Mouse (Mus musculus): ENCODE results near the gene Myt1. TPM values are rescaled to one million over a fixed set of nuclear protein-coding genes. Genes with fewer than 3 reads are reported as not detected.

The Myt1 gene
- not detected for polyA plus RNA-seq (2017; shearing (Covaris generic))

DNA sequence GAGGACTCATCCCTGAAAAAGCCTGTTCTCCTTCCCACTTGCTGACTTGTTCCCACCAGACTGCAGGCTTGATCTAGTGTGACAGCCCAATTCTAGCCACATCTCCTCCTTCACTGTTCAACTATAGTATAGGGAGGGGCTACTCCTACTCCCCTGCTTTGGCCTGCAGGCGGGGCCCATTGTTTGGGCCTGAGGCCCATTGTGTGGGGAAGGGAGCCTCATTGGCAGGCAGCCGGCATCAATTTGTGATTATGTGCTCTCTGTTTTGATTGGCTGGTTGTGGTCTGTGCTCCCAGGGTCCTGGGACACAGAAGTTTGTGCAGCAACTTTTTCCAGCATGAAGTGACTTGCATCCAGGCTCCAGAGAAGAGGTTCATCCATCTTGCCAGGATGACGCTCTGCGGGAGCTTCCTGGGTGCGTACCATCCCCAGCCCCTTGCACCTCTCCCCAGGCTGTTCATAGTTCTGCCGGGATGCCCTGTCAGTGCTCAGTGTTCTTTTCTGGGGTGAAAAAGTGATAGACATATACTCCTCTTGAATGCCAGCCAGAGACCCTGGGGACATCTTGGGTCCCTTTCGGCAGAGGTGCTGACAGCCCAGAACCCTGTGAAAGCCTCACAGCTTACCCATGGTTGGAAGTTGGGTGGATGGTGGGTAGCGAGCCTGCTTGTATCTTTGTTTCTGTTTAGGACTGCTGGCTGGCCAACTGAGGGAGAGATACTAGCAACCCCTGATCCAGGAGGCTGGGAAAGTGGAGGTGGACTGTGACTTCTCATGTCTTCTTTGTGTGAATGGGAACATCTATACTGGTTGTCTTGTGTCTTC, at the start of gene Myt1:
Gene Myt1 (plus strand): TSS at position 327 of the 825 bp plus-strand sequence.
- no peak for ATAC-seq

DNA sequence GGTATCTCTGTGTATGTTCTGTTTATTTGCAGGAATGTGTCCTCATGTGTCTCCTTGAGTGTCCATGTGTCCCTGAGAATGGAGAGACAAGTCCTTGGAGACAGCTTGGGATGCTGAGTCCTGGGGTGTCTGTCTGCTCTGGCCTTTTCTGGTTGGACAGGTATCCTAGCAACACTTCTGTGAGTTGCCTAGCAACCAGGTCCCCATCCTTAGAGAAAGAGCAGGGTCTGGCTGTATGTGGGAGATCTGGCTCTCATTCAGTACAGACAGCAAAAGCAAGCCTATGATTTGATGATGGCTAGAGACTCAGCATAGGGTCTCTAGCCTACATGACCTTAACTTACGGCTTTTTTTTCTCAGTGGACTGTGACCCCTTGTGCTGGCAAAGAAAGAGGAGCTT, 49.4 kb upstream of the Myt1 start:
- ATAC-seq = no peak

DNA sequence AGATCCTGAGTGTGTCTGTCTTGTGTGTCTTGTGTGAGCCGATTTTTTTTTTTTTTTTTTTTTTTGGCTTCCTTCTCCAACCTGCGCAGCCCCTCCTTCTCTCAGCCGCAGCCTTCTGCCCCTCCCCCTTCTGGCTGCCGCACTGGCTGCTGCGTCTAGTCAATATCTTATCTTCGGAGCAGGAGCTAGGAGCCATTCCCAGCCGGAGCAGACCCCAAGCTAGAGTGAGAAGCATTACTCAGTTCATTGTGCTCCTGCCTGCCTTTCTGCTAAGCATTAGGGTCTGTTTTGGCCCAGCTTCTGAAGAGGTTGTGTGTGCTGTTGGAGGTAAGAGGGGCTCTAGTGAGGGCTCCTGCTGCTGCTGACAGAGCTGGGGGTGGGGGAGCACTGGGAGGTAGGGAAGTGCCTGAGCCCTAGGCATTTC, 48.2 kb upstream of the Myt1 start, which contains the start of gene Oprl1:
Gene Oprl1 (plus strand): TSS at position 114 of the 424 bp plus-strand sequence.
- no peak for ATAC-seq

DNA sequence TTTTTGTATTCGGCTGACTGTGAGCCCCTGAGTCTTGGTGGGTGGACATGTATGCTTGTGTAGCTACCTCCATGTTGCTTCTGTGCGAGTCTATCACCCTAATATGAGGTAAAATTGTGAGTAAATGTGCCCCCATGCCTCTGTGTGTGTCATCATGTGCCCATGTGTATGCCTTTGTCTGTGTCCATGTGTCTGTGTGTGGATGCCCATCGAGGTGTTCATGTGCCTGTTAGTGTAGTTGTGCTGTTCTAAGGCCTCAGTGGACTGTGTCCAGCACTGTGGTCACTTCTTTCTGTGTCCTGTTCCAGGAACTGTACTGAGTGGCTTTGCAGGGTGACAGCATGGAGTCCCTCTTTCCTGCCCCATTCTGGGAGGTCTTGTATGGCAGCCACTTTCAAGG, 47.8 kb upstream of the Myt1 start:
- no peak for ATAC-seq

- no peak for ATAC-seq
Observed at GRCm38 (mm10) chr2:181716991-181717390, 46.1 kb upstream of the Myt1 start.

GRCm38 (mm10) chr2:181720061-181720460, 43.1 kb upstream of the Myt1 start:
- ATAC-seq = no peak

- no peak for ATAC-seq
Observed at GRCm38 (mm10) chr2:181721200-181721599, 41.9 kb upstream of the Myt1 start.

- ATAC-seq = no peak
Observed at GRCm38 (mm10) chr2:181722213-181722612, 40.9 kb upstream of the Myt1 start.

GRCm38 (mm10) chr2:181727659-181728262, 35.4 kb upstream of the Myt1 start:
- ATAC-seq = no peak

GRCm38 (mm10) chr2:181730051-181730450, 33.1 kb upstream of the Myt1 start:
- no peak for ATAC-seq

DNA sequence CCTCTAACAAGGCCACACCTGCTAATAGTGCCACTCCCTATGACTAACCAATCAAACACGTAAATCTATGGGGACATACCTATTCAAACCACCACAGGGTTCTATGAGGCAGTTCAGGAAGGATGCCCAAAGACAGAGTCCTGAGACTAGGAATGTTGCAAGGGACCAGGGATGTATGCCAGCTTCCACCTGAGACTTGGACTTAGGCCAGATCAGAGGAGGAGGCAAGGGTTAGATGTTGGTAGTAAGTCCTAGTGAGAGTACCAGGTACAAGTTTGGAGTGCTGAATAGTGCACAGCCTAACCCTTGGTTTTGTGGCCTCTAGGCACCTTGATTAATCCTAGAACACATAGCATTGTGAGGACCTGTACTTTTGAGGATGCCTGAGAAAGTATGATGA, 10.5 kb upstream of the Myt1 start:
- no peak for ATAC-seq

- no peak for ATAC-seq
Observed at GRCm38 (mm10) chr2:181758147-181758725, 4.9 kb upstream of the Myt1 start.

- no peak for ATAC-seq
Observed at GRCm38 (mm10) chr2:181759041-181759440, 4.1 kb upstream of the Myt1 start.

- no peak for ATAC-seq
Observed at GRCm38 (mm10) chr2:181763886-181764527, 875 bp downstream of the Myt1 start.

DNA sequence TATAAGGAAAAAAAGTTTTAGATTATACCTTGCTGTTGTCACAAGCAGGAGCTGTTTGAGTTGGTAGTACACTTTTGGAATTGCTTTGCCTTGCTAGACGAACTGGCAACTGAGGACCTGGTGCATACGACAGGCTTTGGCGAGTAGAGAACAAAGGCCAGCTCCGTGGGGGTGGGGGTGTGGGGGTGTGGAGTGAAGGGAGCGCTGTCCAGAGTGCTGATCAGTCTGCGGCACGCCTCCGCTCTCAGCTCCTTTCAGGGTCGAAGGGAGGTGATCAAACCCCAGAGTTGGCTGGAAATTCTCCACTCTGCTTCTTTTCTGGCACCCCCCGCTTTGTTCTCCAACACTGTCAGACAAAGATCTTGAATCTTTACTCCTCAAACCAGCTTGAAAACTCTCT, 1.5 kb downstream of the Myt1 start:
- no peak for ATAC-seq

DNA sequence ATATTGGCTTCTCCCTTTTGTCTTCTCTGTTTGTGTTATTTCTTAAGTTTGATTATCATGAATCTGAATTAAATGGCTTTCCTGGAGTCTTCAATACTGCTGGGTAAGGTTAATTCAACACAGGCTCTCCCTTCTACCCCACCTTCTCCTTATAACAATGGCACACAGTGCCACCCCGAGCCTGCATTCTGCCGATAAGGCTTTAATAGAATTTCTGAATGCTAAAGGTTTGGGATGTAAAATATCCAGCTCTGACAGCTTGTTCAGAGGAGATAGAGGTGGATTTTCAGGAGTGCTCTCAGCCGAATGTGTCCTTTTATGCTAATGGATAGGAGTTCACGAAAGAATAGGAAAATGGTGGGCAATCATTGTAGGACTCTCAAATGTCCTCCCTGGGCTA, 2.1 kb downstream of the Myt1 start:
- ATAC-seq = no peak

- ATAC-seq = no peak
Observed at GRCm38 (mm10) chr2:181766672-181767557, 3.8 kb downstream of the Myt1 start.

DNA sequence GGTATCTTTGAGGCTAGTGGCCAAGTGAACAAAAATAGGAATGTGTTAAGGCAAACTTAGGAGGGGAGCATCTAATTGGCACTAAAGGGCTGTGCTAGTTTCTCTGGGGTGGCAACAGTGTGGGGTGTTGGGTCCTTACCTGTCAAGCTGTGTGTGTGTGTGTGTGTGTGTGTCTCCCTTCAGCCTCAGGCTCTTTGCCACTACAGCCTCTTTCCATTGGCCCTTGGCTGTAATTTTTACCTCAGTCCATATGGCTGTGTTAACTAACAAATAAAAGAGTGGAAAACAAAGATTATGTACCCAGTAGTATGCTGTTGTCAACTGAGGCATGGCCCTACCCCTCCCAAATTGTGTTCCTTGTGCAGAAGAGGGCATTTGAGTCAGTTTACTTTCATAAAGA, 5.3 kb downstream of the Myt1 start:
- ATAC-seq = no peak

GRCm38 (mm10) chr2:181769397-181769796, 6.3 kb downstream of the Myt1 start:
- no peak for ATAC-seq

- ATAC-seq = no peak
Observed at GRCm38 (mm10) chr2:181773203-181773602, 10.1 kb downstream of the Myt1 start.

DNA sequence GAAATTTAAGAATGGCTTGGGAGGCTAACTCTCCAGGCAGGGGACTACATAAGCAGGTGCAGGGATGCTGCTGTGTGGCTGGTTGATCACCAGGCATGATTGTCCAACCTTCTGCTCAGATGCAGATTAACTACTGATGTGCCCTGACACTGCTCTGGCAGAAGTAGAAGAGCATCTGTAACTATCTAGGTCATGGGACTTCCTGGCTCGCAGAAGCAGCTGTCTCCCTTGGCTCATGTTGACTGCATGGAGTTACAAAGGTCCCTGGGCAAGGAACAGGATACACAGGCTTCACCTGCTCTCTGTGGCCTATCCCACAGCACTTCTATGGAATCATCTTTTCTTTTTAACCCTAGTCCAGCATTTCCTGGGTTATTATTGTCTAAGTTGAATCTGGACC, 12.7 kb downstream of the Myt1 start:
- ATAC-seq = no peak

GRCm38 (mm10) chr2:181777715-181778114, 14.6 kb downstream of the Myt1 start:
- ATAC-seq = no peak

Measured in inflammation-experienced regulatory T-cells, adult 6 months (primary cell).